Mouse (Mus musculus) macrophage (primary cell): Measurements from ENCODE around the gene Mageh1. TPM values are rescaled to one million over a fixed set of nuclear protein-coding genes. Genes with fewer than 3 reads are reported as not detected.
"Not testable (repeated sequence)": the region's sequence is repeated elsewhere in the genome, so short reads cannot be mapped to it uniquely, and the experiment has no call there.

Experiments used
- H3K27ac ChIP-seq: fragments of 350-480 bp; formaldehyde crosslinking; 2 replicates; pipeline ENCODE4 v1.9.0; 2021
- H3K36me3 ChIP-seq: fragments of 350-480 bp; formaldehyde crosslinking; 2 replicates; pipeline ENCODE4 v1.9.0; 2021; ENCODE audit errors: inconsistent target
- H3K4me3 ChIP-seq: fragments of 350-480 bp; formaldehyde crosslinking; 2 replicates; pipeline ENCODE4 v1.9.0; 2021; ENCODE audit errors: inconsistent target
- H3K79me2 ChIP-seq: fragments of 350-480 bp; formaldehyde crosslinking; 2 replicates; pipeline ENCODE4 v1.9.0; 2021; ENCODE audit errors: inconsistent target
- WGBS: methylation state at CpG from one replicate; pipeline ENCODE4 v1.1.7; 2026; ENCODE audit warnings: inconsistent platforms; ENCODE audit not compliant: missing documents; 5-methylcytosine and 5-hydroxymethylcytosine counted together
- polyA plus RNA-seq: library from polyadenylated mRNA; stranded (reverse); fragments of 250-400 nt; gene quantifications from 3 replicates; pipeline ENCODE4 v1.2.4, GENCODE M21; 2018; ENCODE audit warnings: inconsistent platforms
- total RNA-seq, 78 experiments: library from RNA; depleted of rRNA; stranded (reverse); fragments of 250-400 nt; gene quantifications; 1 replicate in 9 of 78; 2 replicates in 24 of 78; 3 replicates in 43 of 78; 4 replicates in 2 of 78; pipeline ENCODE4 v1.2.4; 2018; ENCODE audit warnings: inconsistent platforms in 56 of 78

Gene Mageh1
- total RNA-seq (2018; cell fraction: chromatin; rRNA removed), result 1 to 10 TPM in 1 of 26 experiments, not detected in 25; 3.4 TPM
- under 1 TPM; 0.15 to 0.60 (median 0.31) TPM for total RNA-seq (2018; cell fraction: cytosol; rRNA removed)
- 1 to 10 TPM in 1 of 26 experiments, under 1 TPM in 4, not detected in 21; 0.36 to 1.4 (median 0.69) TPM for total RNA-seq (2018; cell fraction: nucleus; rRNA removed)
- polyA plus RNA-seq, result 0.21 to 0.67 TPM (median 0.33 TPM) in 3 replicates

- 15% methylated on average over 37 of the region's 49 CpGs for WGBS
- Histone ChIP-seq H3K36me3 (no peaks in the 10 kb centered on the region), H3K4me3 (peak within 1 kb of the TSS; percentile 18; the same call in 1 of the 2 replicates), H3K79me2 (no peaks in the 10 kb centered on the region), H3K27ac (no peak within 1 kb of the TSS)
These were observed at the start of gene Mageh1 for GRCm38 (mm10) chrX:153037087-153037971. Gene Mageh1 (minus strand): TSS chrX:153037575.

DNA sequence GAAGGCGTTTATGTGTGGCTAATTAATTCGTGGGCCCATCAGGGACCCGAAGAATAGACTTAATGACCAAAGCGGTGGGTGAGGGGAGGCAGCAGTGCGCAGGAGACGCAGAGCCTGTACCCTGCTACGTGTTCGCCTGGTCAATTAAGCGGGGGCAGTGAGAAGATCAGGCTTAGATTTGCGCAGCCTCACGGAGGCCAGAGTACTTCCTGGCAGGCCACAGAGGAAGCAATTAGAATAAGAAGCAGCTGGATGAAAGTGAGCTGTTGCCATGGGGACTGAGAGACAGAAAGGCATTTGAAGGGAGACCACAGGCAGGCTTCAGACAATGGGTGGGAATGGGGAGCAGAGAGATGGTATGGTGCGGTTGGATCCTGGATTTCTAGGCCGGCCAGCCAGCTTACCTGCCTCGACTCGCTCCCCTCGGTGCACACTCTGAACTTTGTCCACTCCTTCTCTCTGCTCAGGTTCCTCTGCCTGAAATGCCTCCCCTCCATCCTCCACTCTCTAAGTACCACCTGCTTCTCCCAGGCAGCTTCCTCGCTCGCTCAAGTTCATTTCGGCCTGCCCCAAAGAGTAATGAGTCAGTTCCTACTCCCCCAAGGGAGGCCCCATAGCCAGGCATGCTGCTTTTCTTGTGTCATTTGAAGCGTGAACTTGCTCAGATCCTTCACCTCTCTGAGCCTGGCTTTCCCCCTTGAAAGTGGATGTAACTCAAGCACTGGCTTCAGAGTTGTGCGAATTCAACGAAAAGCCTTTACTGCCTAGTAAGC, 783 bp upstream of the Mageh1 start:
- not testable (repeated sequence) for H3K27ac ChIP-seq, H3K79me2 ChIP-seq, H3K36me3 ChIP-seq, H3K4me3 ChIP-seq
- WGBS, result no CpG with 5 or more reads among the region's 22 CpGs

GRCm38 (mm10) chrX:153031547-153031946, 5.8 kb downstream of the Mageh1 start:
- not testable (repeated sequence) for H3K79me2 ChIP-seq, H3K4me3 ChIP-seq, H3K27ac ChIP-seq, H3K36me3 ChIP-seq

DNA sequence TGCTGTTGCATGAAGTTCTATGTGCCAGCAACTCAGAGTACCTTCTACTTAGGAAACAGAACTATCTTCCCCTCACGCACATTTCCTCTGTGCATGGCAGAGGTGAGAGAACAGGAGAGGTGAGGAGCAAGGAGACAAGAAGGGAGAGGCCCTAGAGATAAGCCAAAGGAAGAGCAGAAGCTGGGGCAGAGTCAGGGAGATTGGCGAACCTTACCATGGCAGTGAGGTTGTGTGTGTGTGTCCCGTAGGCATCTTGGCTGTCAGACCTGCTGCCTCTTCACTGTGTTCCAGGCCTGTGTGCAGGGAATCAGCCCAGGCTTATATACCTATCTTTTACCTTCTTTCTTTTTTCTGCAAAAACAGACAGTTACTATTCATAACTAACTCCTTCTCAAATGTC, 11.7 kb downstream of the Mageh1 start:
- not testable (repeated sequence) for H3K36me3 ChIP-seq, H3K79me2 ChIP-seq, H3K4me3 ChIP-seq, H3K27ac ChIP-seq
- no CpG with 5 or more reads among the region's 3 CpGs for WGBS

DNA sequence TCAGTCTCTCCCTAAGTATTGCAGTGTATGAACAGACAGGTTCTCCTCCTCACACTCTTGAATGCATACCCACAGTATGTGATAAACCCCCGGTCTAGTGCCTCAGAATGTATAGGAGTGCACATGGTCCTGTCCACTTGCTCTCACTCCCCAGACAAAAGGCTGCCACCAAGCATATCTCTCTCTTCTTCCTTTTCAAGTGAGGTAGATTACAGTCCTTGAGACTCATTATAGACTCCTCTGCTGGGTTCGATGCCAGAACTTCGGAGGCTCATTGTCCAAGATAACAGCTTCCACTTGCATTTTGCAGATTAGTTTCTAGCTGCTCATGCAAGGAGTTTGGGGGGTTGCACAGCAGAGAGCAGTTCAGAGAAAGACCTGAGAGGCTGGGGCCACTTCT, 12.1 kb downstream of the Mageh1 start:
- not testable (repeated sequence) for H3K27ac ChIP-seq, H3K36me3 ChIP-seq, H3K79me2 ChIP-seq, H3K4me3 ChIP-seq
- no CpG with 5 or more reads among the region's 3 CpGs for WGBS

DNA sequence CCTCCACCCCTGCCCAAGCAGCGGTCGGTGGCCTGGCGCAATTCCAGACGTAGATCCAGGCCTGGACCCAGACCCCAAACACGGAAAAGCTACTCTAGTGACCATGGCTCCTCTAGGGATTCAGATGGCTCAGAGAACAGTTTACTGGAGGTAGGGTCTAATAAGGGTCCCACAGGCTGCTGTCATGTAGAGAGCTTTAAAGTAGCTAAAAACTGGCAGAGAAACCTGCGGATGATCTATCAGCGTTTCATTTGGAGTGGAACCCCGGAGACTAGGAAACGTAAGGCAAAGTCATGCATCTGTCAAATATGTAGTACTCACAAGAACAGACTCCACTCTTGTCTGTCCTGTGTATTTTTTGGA, 29.7 kb downstream of the Mageh1 start:
- Histone ChIP-seq H3K27ac (no peak overlapping the region), H3K79me2 (no peaks in the 10 kb centered on the region), H3K4me3 (no peak overlapping the region), H3K36me3 (no peaks in the 10 kb centered on the region)
- 33% methylated on average over 9 of the region's 9 CpGs for WGBS

GRCm38 (mm10) chrX:153007021-153007684, 30.2 kb downstream of the Mageh1 start:
- 13% methylated on average over 34 of the region's 58 CpGs for WGBS
- Histone ChIP-seq H3K79me2 (no peaks in the 10 kb centered on the region), H3K27ac (no peak overlapping the region), H3K36me3 (no peaks in the 10 kb centered on the region), H3K4me3 (peak overlapping the region; percentile 28)

DNA sequence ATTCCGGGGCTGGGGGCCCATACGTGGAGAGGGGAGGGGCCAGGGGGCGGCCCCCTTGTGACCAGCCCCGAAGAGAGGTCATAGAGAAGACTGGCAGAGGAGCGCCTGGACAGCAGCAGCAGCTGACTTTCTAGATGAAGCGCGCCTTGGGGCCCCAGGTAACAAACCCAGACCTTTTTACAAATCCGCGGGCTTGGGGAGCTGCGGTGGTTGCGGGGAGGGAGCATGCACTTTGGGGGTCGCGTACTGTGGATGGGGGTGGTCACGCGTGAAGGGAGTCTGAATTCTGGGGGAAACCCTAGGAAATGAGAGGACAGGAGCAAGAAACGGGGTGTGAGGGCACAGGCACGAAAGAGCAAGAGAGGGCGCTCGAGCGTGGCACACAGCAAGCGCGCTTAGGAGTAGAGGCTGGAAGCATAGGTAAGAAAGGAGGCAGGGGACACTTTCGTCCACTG, 31.0 kb downstream of the Mageh1 start, which contains the start of gene Usp51:
TSS of gene Usp51 (plus strand) at position 83 of the 455 bp plus-strand sequence.
- 13% methylated on average over 19 of the region's 23 CpGs for WGBS
- Histone ChIP-seq H3K27ac (no peak within 1 kb of the TSS), H3K4me3 (peak within 1 kb of the TSS; percentile 28), H3K36me3 (no peaks in the 10 kb centered on the region), H3K79me2 (no peaks in the 10 kb centered on the region)

DNA sequence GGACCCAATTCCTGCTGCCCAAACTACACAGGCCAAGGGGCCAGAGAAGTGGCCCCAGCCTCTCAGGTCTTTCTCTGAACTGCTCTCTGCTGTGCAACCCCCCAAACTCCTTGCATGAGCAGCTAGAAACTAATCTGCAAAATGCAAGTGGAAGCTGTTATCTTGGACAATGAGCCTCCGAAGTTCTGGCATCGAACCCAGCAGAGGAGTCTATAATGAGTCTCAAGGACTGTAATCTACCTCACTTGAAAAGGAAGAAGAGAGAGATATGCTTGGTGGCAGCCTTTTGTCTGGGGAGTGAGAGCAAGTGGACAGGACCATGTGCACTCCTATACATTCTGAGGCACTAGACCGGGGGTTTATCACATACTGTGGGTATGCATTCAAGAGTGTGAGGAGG, 41.3 kb downstream of the Mageh1 start:
- no CpG with 5 or more reads among the region's 3 CpGs for WGBS
- not testable (repeated sequence) for H3K79me2 ChIP-seq, H3K36me3 ChIP-seq, H3K27ac ChIP-seq, H3K4me3 ChIP-seq

- H3K36me3 ChIP-seq, H3K27ac ChIP-seq, H3K4me3 ChIP-seq, H3K79me2 ChIP-seq: not testable (repeated sequence)
These were observed 47.5 kb downstream of the Mageh1 start for GRCm38 (mm10) chrX:152989852-152990251.

Other genes with a start within 250 kb of the Mageh1 start
- gene Usp51, start 31.1 kb downstream of the Mageh1 start, polyA plus RNA-seq, result not detected in 3 replicates
- not detected in 3 replicates for gene Foxr2, start 81.2 kb upstream of the Mageh1 start, polyA plus RNA-seq
- gene Rragb, start 102.4 kb upstream of the Mageh1 start, polyA plus RNA-seq, result 0.21 to 0.91 TPM (median 0.44 TPM) in 3 replicates
- gene Klf8, start 199.9 kb upstream of the Mageh1 start, polyA plus RNA-seq, result 0.36 to 0.67 TPM (median 0.53 TPM) in 3 replicates